Mouse (Mus musculus): ENCODE measurements around the gene Rassf4.

The Rassf4 gene

GRCm38 (mm10) chr6:116673471-116674282, at the start of gene Rassf4:
Gene Rassf4 (minus strand): TSS chr6:116673952.
- in situ Hi-C loops (cut with MboI; ENCODE audit: unreplicated experiment in 2 of 2): loop anchor here in 1 of 2 experiments (10.0 kb wide), 1 partner anchor 1231 kb away; the partner anchor contains the start of gene Hnrnpf

DNA sequence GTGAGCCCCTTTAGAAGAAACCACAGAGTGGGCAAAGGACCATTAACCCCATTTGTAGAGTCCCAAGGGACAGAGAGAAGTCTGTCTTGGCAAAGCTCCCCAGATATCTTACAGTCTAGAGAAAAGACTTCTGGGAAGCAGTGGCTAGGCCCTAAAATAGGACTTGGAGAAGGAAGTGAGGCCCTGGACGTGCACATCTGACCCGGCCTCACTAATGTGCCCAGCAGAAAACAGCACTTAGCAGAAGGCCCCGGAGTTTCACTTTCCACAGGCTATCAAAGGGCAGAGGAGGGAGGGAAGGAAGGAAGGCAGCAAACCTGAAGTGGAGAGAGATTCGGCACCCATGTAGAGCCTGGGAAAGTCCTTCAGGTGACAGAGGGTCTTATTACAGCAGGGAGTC, 45.2 kb upstream of the Rassf4 start:
- in situ Hi-C loops (cut with MboI; ENCODE audit: unreplicated experiment in 2 of 2): loop anchor here (10.0 to 25.0 kb wide), 3 partner anchors 446 to 1118 kb away; partner anchors contain the start of genes Cxcl12 (in 1 of the 2) and Zfp637 (in 1 of the 2)

DNA sequence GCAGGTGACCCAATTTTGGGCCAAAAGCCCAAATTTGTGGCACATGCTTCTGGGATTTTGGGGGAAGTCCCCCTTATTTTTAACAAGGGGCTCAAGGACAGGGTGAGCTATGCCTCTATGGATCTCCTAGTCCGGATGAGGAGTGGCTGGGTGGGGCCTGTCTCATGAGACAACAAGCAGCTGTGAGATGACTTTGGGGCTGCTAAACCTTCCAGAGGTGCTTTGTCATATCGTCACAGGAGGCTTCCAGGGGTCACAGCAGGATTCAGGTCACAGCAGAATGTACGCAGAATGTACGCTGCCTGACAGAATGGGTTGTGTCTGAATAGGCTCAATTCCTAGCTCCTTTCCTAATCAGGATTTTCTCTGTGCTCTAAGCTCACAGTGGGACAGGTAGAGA, 44.6 kb upstream of the Rassf4 start:
- in situ Hi-C loops (cut with MboI; ENCODE audit: unreplicated experiment in 2 of 2): loop anchor here (10.0 to 25.0 kb wide), 3 partner anchors 446 to 1119 kb away; partner anchors contain the start of genes Cxcl12 (in 1 of the 2) and Zfp637 (in 1 of the 2)

GRCm38 (mm10) chr6:116717851-116718250, 44.1 kb upstream of the Rassf4 start:
- in situ Hi-C loops (cut with MboI; ENCODE audit: unreplicated experiment in 2 of 2): loop anchor here (10.0 to 25.0 kb wide), 3 partner anchors 447 to 1119 kb away; partner anchors contain the start of genes Cxcl12 (in 1 of the 2) and Zfp637 (in 1 of the 2)

GRCm38 (mm10) chr6:116716666-116717065, 42.9 kb upstream of the Rassf4 start, which contains the start of gene Tmem72:
Gene Tmem72 (minus strand): TSS chr6:116716913.
- in situ Hi-C loops (cut with MboI; ENCODE audit: unreplicated experiment in 2 of 2): loop anchor here (10.0 to 25.0 kb wide), 3 partner anchors 448 to 1121 kb away; partner anchors contain the start of genes Cxcl12 (in 1 of the 2) and Zfp637 (in 1 of the 2)

DNA sequence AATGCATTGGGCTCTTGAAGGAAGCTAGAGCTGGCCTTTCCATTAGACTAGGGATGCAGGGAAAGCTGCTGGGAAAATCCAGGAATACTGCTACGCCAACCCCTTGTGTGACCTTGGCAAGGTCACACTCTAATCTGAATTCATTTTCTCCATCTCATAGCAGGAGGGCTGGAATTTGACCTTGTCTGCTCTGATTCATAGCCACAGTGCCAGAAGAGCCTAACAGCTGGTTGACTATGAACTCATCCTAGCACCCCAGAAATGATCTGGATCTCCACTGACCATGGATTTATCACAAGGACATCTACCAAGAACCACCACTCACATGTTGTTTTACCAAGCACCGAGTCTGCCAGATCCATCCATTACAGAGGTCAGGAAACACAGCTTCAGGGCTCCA, 41.4 kb upstream of the Rassf4 start:
- in situ Hi-C loops (cut with MboI; ENCODE audit: unreplicated experiment in 2 of 2): loop anchor here (10.0 to 25.0 kb wide), 3 partner anchors 450 to 1122 kb away; partner anchors contain the start of genes Cxcl12 (in 1 of the 2) and Zfp637 (in 1 of the 2)

DNA sequence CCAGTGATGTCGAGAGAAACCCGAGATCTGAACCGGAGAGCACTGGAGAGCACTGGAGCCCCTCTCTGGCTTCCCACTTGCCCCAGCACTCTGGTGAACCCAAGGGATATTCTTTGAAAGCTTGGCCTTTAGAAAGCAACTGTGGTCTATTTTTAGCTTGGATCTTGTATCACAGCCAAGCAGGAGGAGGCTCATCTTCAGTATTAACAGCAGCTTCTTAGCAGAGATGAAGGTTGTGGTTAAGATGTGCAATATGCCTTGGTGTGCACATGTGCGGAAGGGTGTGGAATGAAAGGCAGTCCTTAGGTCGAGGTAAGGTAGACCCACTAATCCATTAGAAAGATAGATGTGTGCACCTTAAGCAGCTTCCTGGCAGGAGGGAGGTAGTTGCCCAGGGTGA, 40.8 kb upstream of the Rassf4 start:
- in situ Hi-C loops (cut with MboI; ENCODE audit: unreplicated experiment in 2 of 2): loop anchor here (5.0 to 25.0 kb wide), 5 partner anchors 53 to 1123 kb away; partner anchors contain the start of genes Cxcl12 (in 1 of the 2) and Zfp637 (in 1 of the 2)

- in situ Hi-C loops (cut with MboI; ENCODE audit: unreplicated experiment in 2 of 2): loop anchor here (5.0 to 25.0 kb wide), 5 partner anchors 53 to 1123 kb away; partner anchors contain the start of genes Cxcl12 (in 1 of the 2) and Zfp637 (in 1 of the 2)
Observed at GRCm38 (mm10) chr6:116713966-116714365, 40.2 kb upstream of the Rassf4 start.

- in situ Hi-C loops (cut with MboI; ENCODE audit: unreplicated experiment in 2 of 2): loop anchor here (5.0 to 25.0 kb wide), 5 partner anchors 55 to 1125 kb away; partner anchors contain the start of genes Cxcl12 (in 1 of the 2) and Zfp637 (in 1 of the 2)
Observed at GRCm38 (mm10) chr6:116712503-116712902, 38.8 kb upstream of the Rassf4 start.

DNA sequence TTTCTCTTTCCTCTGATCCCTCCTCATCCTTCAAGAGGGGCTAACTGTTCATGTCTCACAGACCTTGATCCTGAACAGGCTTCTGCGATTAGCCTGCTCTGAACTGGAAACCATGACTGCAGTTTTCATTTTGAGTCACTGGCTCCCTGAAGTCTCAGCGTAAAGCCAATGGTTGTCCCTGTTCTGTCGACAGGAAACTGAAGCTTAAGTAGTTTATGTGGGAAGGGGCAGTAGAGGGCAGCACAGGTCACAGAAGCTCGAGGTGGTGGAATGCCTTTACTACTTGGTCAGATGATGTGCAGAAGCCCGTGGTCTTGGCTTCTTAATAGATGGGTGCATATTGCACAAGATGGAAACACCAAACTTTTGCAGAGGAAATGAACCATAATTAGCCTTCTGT, 38.3 kb upstream of the Rassf4 start:
- in situ Hi-C loops (cut with MboI; ENCODE audit: unreplicated experiment in 2 of 2): loop anchor here (5.0 to 25.0 kb wide), 5 partner anchors 55 to 1125 kb away; partner anchors contain the start of genes Cxcl12 (in 1 of the 2) and Zfp637 (in 1 of the 2)

DNA sequence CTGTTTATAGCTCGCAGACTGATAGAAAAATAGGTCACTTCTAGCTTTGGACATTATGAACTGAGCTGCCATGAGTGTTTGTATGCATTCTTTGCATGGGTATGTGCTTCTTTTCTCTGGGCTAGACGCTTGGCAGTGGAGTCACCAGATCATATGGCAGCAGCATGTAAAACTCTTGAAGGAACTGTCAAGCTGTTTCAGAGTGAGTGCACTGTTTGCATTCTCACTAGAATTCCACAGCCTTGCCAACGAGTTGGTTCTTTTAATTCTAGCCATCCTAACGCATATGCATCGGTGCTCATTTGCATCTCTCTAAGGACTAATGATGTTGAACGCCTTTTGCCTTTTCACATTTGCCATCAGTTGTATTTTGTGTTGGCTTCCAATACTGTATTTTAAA, 30.6 kb upstream of the Rassf4 start:
- in situ Hi-C loops (cut with MboI; ENCODE audit: unreplicated experiment in 2 of 2): loop anchor here in 1 of 2 experiments (25.0 kb wide), 2 partner anchors 558 to 1133 kb away; partner anchors contain the start of gene Zfp637

DNA sequence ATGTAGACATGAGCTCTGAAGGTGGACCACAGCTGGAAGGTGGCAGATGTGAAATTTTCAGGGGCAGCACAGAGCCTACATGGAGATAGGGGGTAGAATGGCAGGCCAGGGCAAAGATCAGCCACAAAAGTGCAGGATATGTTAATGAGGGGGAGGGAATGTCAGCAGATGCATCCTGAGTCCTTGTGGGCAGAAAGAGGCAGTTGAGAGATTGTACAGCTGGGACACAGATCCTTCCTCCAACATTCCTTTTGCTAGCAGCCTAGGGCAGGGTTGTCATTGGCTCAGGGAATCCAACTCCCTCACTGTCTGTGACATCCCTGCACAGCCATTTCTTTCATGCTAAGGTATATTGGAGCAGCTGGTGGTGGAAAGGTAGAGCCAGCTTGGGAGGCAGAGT, 27.1 kb upstream of the Rassf4 start:
- in situ Hi-C loops (cut with MboI; ENCODE audit: unreplicated experiment in 2 of 2): loop anchor here in 1 of 2 experiments (25.0 kb wide), 2 partner anchors 561 to 1136 kb away; partner anchors contain the start of gene Zfp637

- in situ Hi-C loops (cut with MboI; ENCODE audit: unreplicated experiment in 2 of 2): loop anchor here (5.0 to 10.0 kb wide), 2 partner anchors 46 to 63 kb away; partner anchors contain the start of gene Depp1 (in 2 of the 2)
Observed at GRCm38 (mm10) chr6:116697896-116698425, 24.2 kb upstream of the Rassf4 start.

DNA sequence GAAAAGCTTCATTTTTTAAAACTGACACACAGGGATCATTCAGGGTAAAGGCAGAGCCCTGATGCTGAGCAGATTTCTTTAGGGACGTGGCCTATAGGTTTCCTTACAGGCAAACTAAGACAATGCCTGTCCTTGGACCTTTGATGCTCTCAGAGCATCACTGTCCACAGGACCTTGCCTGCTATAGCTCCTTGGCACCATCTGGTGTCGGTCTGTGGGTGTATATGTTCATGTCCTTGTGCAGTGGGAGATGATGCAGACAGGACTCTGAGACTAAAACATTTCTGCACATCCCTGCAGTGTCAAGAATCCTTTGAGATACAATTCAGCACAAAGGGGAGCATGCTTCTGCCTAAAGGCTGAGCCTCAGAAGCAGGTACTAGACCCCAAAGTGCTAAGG, 23.7 kb upstream of the Rassf4 start:
- in situ Hi-C loops (cut with MboI; ENCODE audit: unreplicated experiment in 2 of 2): loop anchor here (5.0 to 10.0 kb wide), 2 partner anchors 45 to 63 kb away; partner anchors contain the start of gene Depp1 (in 2 of the 2)

GRCm38 (mm10) chr6:116694346-116694745, 20.6 kb upstream of the Rassf4 start:
- in situ Hi-C loops (cut with MboI; ENCODE audit: unreplicated experiment in 2 of 2): loop anchor here (10.0 kb wide), 1 partner anchor 60 kb away; no protein-coding TSS in a partner anchor

DNA sequence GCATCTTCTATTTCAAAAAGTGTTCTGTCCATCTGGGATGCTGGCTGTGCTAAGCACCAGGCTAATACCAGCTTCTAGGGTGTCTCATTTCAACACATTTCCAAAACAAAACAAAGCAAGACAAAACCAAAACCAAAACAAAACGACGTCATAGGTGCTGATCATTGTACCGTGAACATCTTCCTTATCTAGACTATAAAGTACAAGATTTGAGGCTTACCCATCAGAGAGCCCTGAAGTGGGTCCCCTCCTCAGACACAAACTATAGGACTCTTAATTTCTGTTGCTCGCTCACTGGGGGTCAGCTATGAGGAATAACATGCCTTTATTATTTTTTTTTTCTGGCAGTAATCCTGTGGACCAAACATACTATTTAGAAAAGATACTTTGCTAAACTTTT, 19.9 kb upstream of the Rassf4 start:
- in situ Hi-C loops (cut with MboI; ENCODE audit: unreplicated experiment in 2 of 2): loop anchor here (10.0 kb wide), 1 partner anchor 59 kb away; no protein-coding TSS in a partner anchor

- in situ Hi-C loops (cut with MboI; ENCODE audit: unreplicated experiment in 2 of 2): no loop called here
Observed at GRCm38 (mm10) chr6:116682317-116682716, 8.6 kb upstream of the Rassf4 start.

GRCm38 (mm10) chr6:116679563-116680288, 6.0 kb upstream of the Rassf4 start:
- in situ Hi-C loops (cut with MboI; ENCODE audit: unreplicated experiment in 2 of 2): loop anchor here in 1 of 2 experiments (10.0 kb wide), 1 partner anchor 1225 kb away; the partner anchor contains the start of gene Hnrnpf

- in situ Hi-C loops (cut with MboI; ENCODE audit: unreplicated experiment in 2 of 2): loop anchor here in 1 of 2 experiments (10.0 kb wide), 1 partner anchor 1227 kb away; the partner anchor contains the start of gene Hnrnpf
Observed at GRCm38 (mm10) chr6:116677321-116677720, 3.6 kb upstream of the Rassf4 start.

Data from v-Abl transformed pro-B cells (cell line).